Mouse (Mus musculus) cerebellum, adult 2 months (tissue): ENCODE measurements around the gene Cyp2t4. TPM values are rescaled to one million over a fixed set of nuclear protein-coding genes. Genes with fewer than 3 reads are reported as not detected.

Experiments used
- DNase-seq, 2 experiments: peaks; one replicate each; pipeline ENCODE4 v3.0.0; 2021
- H3K27ac ChIP-seq: fragments of 200-500 bp; 2 replicates; pipeline ENCODE4 v1.5.1; 2012; ENCODE audit warnings: low read length, control low read depth, inconsistent platforms; ENCODE audit not compliant: insufficient read depth
- H3K27me3 ChIP-seq: fragments of 200-500 bp; 2 replicates; pipeline ENCODE4 v1.6.1; 2012; ENCODE audit warnings: inconsistent platforms, mild to moderate bottlenecking, low read length, moderate library complexity; ENCODE audit not compliant: control insufficient read depth, insufficient read depth
- H3K4me1 ChIP-seq: fragments of 200-500 bp; 2 replicates; pipeline ENCODE4 v1.6.1; 2011; ENCODE audit warnings: low read length; ENCODE audit not compliant: control insufficient read depth, insufficient read depth
- H3K4me3 ChIP-seq: fragments of 200-500 bp; replicated peaks from 2 replicates; pipeline ENCODE3; 2011; ENCODE audit warnings: mild to moderate bottlenecking, low read depth, low read length, control low read depth; ENCODE audit not compliant: insufficient read depth
- CTCF ChIP-seq: fragments of 200-500 bp; IDR thresholded peaks from 2 replicates; pipeline ENCODE4 v1.5.1; 2011; ENCODE audit warnings: low read depth, mild to moderate bottlenecking, control low read depth, low read length, moderate library complexity, borderline replicate concordance; ENCODE audit not compliant: insufficient read depth
- POLR2A ChIP-seq: fragments of 200-500 bp; IDR thresholded peaks from 2 replicates; pipeline ENCODE4 v1.6.1; 2011; ENCODE audit warnings: low read length, control low read depth, borderline replicate concordance; ENCODE audit not compliant: insufficient read depth
- WGBS: fragments of 180-500 bp; shearing (Covaris S2); methylation state at CpG from one replicate; pipeline ENCODE4 v1.1.7; 2018; 5-methylcytosine and 5-hydroxymethylcytosine counted together
- polyA plus RNA-seq: library from polyadenylated mRNA; depleted of rRNA; stranded (reverse); fragments of >200 nt; gene quantifications from 2 replicates; pipeline ENCODE4 v1.2.3, GENCODE M21; 2012; rRNA removed

The Cyp2t4 gene
- not detected in 2 replicates for polyA plus RNA-seq

- DNase-seq = peak in 1 of 2 experiments; percentile 47
- Histone ChIP-seq H3K27ac (no peak within 1 kb of the TSS), H3K4me3 (no peak within 1 kb of the TSS), H3K4me1 (no peaks in the 10 kb centered on the region), H3K27me3 (no peaks in the 10 kb centered on the region)
- no peak for TF ChIP-seq CTCF
- no peak for TF ChIP-seq POLR2A
- WGBS = 36% methylated on average over 10 of the region's 10 CpGs
Observed at GRCm38 (mm10) chr7:27153205-27153764, at the start of gene Cyp2t4. Cyp2t4 (plus strand) TSS chr7:27153714.

- no peak for DNase-seq
- Histone ChIP-seq H3K4me3 (no peak overlapping the region), H3K27me3 (no peaks in the 10 kb centered on the region), H3K27ac (no peak overlapping the region), H3K4me1 (no peaks in the 10 kb centered on the region)
- 80% methylated on average over 5 of the region's 5 CpGs for WGBS
- TF ChIP-seq CTCF (no peak), POLR2A (no peak)
Observed at GRCm38 (mm10) chr7:27104882-27105281, 48.6 kb upstream of the Cyp2t4 start.

DNA sequence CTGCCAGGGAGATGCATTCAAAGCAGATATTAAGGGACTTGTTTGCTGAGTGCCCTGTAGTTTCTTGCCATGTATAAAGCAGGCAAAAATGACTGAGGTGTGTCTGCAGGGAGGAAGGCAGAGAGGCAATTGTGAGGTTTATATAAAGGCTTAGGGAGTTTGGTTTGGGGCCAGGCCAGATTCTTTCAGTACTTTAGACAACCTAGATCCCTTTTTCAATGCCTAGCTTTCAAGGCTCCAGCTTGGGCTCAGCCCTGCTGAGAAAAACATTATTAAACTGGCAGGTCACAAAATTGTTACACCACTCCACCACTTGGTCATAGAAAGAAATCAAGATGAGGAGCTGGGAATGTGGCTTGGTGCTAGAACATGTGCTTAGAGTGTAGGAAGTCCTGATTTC, 43.2 kb upstream of the Cyp2t4 start:
- Histone ChIP-seq H3K4me1 (no peaks in the 10 kb centered on the region), H3K27ac (no peak overlapping the region), H3K27me3 (no peaks in the 10 kb centered on the region), H3K4me3 (no peak overlapping the region)
- no peak for DNase-seq
- no peak for TF ChIP-seq POLR2A
- no peak for TF ChIP-seq CTCF

DNA sequence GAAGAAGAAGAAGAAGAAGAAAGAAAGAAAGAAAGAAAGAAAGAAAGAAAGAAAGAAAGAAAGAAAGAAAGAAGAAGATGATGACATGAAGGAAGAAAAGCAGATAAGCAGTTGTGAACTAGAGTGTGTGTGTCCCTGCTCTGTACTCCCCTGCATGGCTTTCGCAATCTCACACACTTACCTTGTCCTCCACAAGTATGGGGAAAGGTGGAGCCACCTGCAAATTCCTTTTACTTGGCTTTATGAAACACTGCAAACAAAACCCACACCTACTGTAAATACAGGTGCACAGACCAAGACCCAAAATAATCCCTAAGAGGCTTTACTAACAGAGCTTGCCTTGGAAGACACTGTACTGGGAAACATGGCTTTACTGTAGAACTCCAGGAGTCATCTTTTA, 42.5 kb upstream of the Cyp2t4 start:
- no peak for DNase-seq
- no peak overlapping the region for H3K27ac ChIP-seq
- no peaks in the 10 kb centered on the region for H3K4me1 ChIP-seq
- WGBS = 79% methylated on average over 1 of the region's 1 CpGs
- no peak for TF ChIP-seq CTCF
- no peak for TF ChIP-seq POLR2A
- H3K27me3 ChIP-seq = no peaks in the 10 kb centered on the region
- H3K4me3 ChIP-seq = no peak overlapping the region

DNA sequence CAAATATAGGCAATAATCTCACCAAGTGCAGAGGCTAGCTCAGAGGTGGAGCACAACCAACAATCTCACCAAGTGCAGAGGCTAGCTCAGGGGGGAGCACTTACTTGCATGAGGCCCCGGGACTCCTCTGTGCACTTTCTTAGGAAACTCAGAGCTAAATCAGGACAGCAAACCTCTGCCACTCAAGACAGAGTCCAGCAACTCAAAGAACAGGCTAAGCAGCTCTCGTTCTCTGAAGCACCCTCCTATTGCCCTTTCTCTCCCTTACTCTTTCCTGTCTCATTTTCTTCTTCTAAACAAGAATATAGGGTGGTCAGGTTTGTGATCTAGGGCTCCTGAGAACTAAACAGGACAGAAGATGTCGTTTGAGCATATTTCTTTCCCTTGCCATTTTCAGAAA, 41.5 kb upstream of the Cyp2t4 start:
- no peaks in the 10 kb centered on the region for H3K27me3 ChIP-seq
- H3K4me3 ChIP-seq = no peak overlapping the region
- TF ChIP-seq CTCF (no peak), POLR2A (no peak)
- H3K27ac ChIP-seq = no peak overlapping the region
- WGBS = 53% methylated on average over 3 of the region's 3 CpGs
- DNase-seq = no peak
- no peaks in the 10 kb centered on the region for H3K4me1 ChIP-seq

GRCm38 (mm10) chr7:27118033-27118511, 35.4 kb upstream of the Cyp2t4 start:
- Histone ChIP-seq H3K27me3 (no peaks in the 10 kb centered on the region), H3K27ac (no peak overlapping the region), H3K4me1 (no peaks in the 10 kb centered on the region), H3K4me3 (no peak overlapping the region)
- no peak for DNase-seq
- 32% methylated on average over 4 of the region's 4 CpGs for WGBS
- no peak for TF ChIP-seq CTCF
- no peak for TF ChIP-seq POLR2A

GRCm38 (mm10) chr7:27119676-27120075, 33.8 kb upstream of the Cyp2t4 start, which contains the start of gene Cyp2f2:
Cyp2f2 (plus strand) TSS chr7:27119909.
- DNase-seq = no peak

DNA sequence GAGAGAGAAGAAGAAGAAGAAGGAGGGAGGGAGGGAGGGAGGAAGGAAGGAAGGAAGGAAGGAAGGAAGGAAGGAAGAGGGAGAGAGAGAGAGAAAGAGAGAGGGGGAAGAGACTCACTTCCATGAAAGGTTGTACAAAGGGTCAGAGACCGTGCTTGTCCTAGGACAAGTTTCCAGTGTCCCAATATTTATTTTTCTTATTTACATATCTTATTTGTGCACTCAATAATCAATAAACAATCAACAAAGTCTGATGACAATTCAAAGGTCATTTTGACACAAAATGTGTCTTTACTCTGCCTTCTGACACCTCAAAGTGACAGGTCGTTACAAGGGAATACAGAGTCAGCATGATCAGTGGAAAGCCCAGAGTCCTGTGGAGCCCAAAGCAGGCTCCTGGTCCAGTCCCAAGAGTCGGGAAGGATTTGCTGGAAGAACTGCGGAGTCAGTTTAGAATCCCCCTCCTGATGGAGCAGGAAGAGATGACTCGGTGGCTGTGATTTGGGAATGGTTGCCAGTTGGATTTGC, 29.1 kb upstream of the Cyp2t4 start:
- H3K4me3 ChIP-seq = no peak overlapping the region
- 50% methylated on average over 5 of the region's 5 CpGs for WGBS
- H3K27ac ChIP-seq = no peak overlapping the region
- TF ChIP-seq CTCF (no peak), POLR2A (no peak)
- H3K27me3 ChIP-seq = no peaks in the 10 kb centered on the region
- DNase-seq = no peak
- no peaks in the 10 kb centered on the region for H3K4me1 ChIP-seq

More at GRCm38 (mm10) chr7:27119676-27120075, 33.8 kb upstream of the Cyp2t4 start, which contains the start of gene Cyp2f2:
- Histone ChIP-seq H3K4me1 (no peaks in the 10 kb centered on the region), H3K27ac (no peak within 1 kb of the TSS), H3K4me3 (no peak within 1 kb of the TSS), H3K27me3 (no peaks in the 10 kb centered on the region)
- TF ChIP-seq POLR2A (no peak), CTCF (no peak)
